Mouse (Mus musculus): ENCODE measurements at regions not wholly inside any gene's neighbourhood (a gene's known extent, or its start where the extent isn't known, plus 50 kb on each side); places are given as distances from the start of the nearest gene placed in this dataset.

DNA sequence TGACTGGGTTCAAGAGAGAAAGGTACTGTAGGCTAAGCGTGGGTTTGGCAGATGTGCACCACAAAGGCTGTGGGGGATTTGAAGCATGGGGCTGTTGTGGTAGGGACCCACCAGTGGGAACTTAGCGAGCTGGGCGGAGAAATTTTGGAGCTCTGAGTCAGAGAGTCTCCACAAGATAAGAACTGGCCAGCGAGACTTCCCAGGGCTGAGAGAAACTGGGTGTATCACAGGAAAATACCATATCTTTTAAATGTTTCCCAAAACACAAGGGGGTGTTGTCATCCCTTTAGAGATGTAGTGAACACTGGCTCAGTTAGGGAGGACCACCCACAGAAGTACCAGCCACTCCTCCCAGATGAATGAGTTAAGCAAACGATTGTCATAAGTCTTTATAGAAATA is 107.3 kb upstream of the Arid2 start:
- TF ChIP-seq POLR2A (IDR thresholded peaks at IDR 0.05; ENCODE audit: borderline replicate concordance, insufficient read depth, low read length) = no peak
- no peak for TF ChIP-seq CTCF (IDR thresholded peaks at IDR 0.05; ENCODE audit: borderline replicate concordance, insufficient read depth, low read depth, low read length)

Measured in cerebellum, adult 2 months (tissue).